Mouse (Mus musculus): ENCODE data around the gene Obsl1. TPM values are rescaled to one million over a fixed set of nuclear protein-coding genes. Genes with fewer than 3 reads are reported as not detected.

The Obsl1 gene
- total RNA-seq, 2 experiments from 2014 or later = 24.1 to 26.3 TPM

Other genes with a start within 250 kb of the Obsl1 start
- 100 to 1,000 TPM; 372 to 375 TPM for gene Ptprn, start 241.9 kb downstream of the Obsl1 start, total RNA-seq (2021)
- gene Resp18, start 228.0 kb downstream of the Obsl1 start, total RNA-seq (2021) = 100 to 1,000 TPM in 1 of 2 experiments, 10 to 100 TPM in 1; 81.7 to 106 TPM
- gene Dnpep, start 188.5 kb downstream of the Obsl1 start, total RNA-seq (2021) = 10 to 100 TPM; 39.4 to 46.7 TPM
- 1 to 10 TPM in 1 of 2 experiments, under 1 TPM in 1; 0.72 to 1.1 TPM for gene Des, start 146.1 kb downstream of the Obsl1 start, total RNA-seq (2021)
- 100 to 1,000 TPM; 166 to 180 TPM for gene Speg, start 131.2 kb downstream of the Obsl1 start, total RNA-seq (2021)
- 10 to 100 TPM; 63.6 to 73.5 TPM for gene Gmppa, start 70.5 kb downstream of the Obsl1 start, total RNA-seq (2021)
- 1 to 10 TPM; 6.5 to 7.4 TPM for gene Asic4, start 56.0 kb downstream of the Obsl1 start, total RNA-seq (2021)
- gene Chpf, start 27.1 kb downstream of the Obsl1 start, total RNA-seq (2021) = 10 to 100 TPM; 76.8 to 82.8 TPM
- 10 to 100 TPM; 68.8 to 71.4 TPM for gene Tmem198, start 26.9 kb downstream of the Obsl1 start, total RNA-seq (2021)
- gene Inha, start 625 bp upstream of the Obsl1 start, total RNA-seq (2021) = 10 to 100 TPM; 16.4 to 16.6 TPM
- gene Stk11ip, start 15.1 kb upstream of the Obsl1 start, total RNA-seq (2021) = 10 to 100 TPM; 26.7 to 27.7 TPM
- 100 to 1,000 TPM; 104 to 109 TPM for gene Slc4a3, start 39.8 kb upstream of the Obsl1 start, total RNA-seq (2021)

Measured in layer of hippocampus, postnatal 36 days (tissue).